Mouse (Mus musculus): ENCODE measurements at regions not wholly inside any gene's neighbourhood (a gene's known extent, or its start where the extent isn't known, plus 50 kb on each side); places are given as distances from the start of the nearest gene placed in this dataset.

DNA sequence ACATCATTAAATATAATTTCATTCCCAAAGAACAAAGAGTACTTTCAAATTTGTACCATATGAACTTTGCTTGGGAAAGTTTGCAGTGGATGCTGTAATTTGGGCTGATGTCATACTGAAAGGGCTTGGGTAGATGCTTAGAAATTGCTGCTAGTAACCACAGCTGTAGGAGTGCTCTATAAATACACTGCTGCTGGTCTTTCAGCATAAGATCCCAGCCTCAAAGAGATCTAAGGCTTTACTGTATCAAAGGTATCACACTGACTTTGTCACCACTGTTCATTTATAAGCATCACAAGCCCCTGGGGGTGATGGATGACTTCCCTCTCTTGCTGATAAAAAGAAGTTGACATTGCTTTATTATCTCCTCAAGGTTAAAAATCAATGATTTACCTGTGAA is 497.2 kb downstream of the Pla2g4a start:
- Histone ChIP-seq H3K9me3 (replicated peaks) (no peaks in the 10 kb centered on the region), H3K4me3 (no peak overlapping the region), H3K36me3 (no peaks in the 10 kb centered on the region), H3K27ac (no peak overlapping the region), H3K9ac (no peak overlapping the region), H3K27me3 (no peaks in the 10 kb centered on the region), H3K4me1 (no peaks in the 10 kb centered on the region), H3K4me2 (replicated peaks) (no peak overlapping the region)
- ATAC-seq (ENCODE audit: low FRiP score) = no peak

DNA sequence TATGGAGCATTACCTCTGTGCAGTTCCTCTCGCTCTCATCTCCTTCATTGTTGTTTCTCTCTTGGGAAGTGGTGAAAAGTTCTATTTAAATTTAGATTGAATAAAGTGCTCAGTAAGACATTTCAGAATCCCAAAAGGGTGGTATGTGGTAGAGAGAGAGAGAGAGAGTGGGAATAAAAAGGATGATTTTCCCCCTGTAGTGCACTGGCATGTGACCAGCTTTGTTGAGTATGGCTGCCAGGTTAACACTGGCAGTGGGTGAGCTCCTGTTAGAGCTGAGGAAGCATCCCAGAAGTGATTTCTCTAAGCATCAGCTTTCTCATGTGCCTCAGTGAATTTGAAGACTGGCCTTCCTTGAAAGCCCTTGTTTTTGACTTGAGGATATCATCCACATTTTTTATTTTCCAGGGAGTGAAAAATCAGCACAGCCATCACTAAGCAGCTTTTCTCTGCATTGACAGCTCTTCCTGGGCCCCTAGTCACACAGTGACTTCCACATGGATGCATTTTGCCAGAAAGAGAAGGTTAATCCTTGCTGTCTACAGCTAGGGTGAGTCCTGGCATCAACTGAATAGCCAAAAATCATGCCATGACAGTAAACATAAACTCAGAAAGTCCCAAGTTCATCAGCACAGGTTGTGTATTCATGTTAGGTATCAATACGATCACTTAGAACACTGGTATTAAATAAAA is 511.1 kb downstream of the Pla2g4a start:
- H3K27me3 ChIP-seq = no peaks in the 10 kb centered on the region
- no peak overlapping the region for H3K4me3 ChIP-seq
- H3K9me3 ChIP-seq (replicated peaks) = no peaks in the 10 kb centered on the region
- H3K27ac ChIP-seq = no peak overlapping the region
- ATAC-seq (ENCODE audit: low FRiP score) = no peak
- WGBS = 90% methylated on average over 2 of the region's 2 CpGs
- no peaks in the 10 kb centered on the region for H3K4me1 ChIP-seq
- no peak overlapping the region for H3K9ac ChIP-seq
- no peaks in the 10 kb centered on the region for H3K36me3 ChIP-seq
- no peak overlapping the region for H3K4me2 ChIP-seq (replicated peaks)

- WGBS = 84% methylated on average over 5 of the region's 5 CpGs
These were observed 512.6 kb downstream of the Pla2g4a start for GRCm38 (mm10) chr1:149448516-149448915.

DNA sequence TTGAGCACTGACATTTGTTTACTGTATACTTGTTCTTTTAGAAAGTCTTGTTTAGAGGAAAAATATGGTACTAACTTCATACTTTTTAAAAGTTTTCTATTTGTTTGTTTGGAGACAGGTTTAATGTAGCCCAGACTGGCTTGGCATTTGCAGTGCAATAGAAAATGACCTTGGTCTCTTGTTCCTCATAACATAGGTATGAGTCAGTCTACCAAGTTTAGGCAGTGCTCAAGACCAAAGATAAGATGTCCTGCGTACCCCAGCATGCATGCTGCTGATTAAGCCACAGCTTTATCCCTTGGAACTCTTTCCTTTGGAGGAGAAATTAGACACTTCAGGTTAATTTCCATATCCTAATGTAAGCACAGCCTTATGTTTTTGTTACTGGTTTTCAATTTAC is 550.1 kb downstream of the Pla2g4a start:
- no peak for ATAC-seq (ENCODE audit: low FRiP score)
- Histone ChIP-seq H3K4me3 (no peak overlapping the region), H3K27ac (no peak overlapping the region), H3K36me3 (no peaks in the 10 kb centered on the region), H3K27me3 (no peaks in the 10 kb centered on the region), H3K4me2 (replicated peaks) (no peak overlapping the region), H3K4me1 (no peaks in the 10 kb centered on the region), H3K9me3 (replicated peaks) (no peaks in the 10 kb centered on the region), H3K9ac (no peak overlapping the region)
- 84% methylated on average over 1 of the region's 1 CpGs for WGBS

More at GRCm38 (mm10) chr1:149448516-149448915, 512.6 kb downstream of the Pla2g4a start:
- no peak overlapping the region for H3K4me3 ChIP-seq
- no peak overlapping the region for H3K27ac ChIP-seq
- no peak overlapping the region for H3K4me2 ChIP-seq (replicated peaks)
- H3K9ac ChIP-seq = no peak overlapping the region
- no peaks in the 10 kb centered on the region for H3K4me1 ChIP-seq
- H3K36me3 ChIP-seq = no peaks in the 10 kb centered on the region
- H3K27me3 ChIP-seq = no peaks in the 10 kb centered on the region
- H3K9me3 ChIP-seq (replicated peaks) = no peaks in the 10 kb centered on the region
- no peak for ATAC-seq (ENCODE audit: low FRiP score)

DNA sequence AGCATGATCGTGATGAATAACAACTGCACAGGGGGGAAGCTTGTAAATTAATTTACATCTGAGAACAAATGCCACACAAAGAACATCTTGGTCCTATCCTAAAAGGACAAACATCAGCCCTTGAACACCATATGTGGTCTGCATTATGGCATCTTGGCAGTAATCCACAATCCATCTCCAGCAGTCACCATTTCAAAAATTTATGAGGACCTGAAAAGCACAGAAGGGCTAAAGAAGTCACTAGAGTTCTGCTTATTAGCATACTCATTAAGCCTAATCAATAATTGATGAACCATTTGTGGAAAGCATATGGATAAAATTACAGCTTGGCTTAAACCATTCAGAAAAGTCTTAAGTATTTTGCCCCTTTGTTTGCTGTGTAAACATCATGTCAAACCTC is 555.7 kb downstream of the Pla2g4a start:
- peak; percentile 79 for ATAC-seq (ENCODE audit: low FRiP score)
- Histone ChIP-seq H3K27ac (no peak overlapping the region), H3K9ac (no peak overlapping the region), H3K9me3 (replicated peaks) (no peaks in the 10 kb centered on the region), H3K4me3 (no peak overlapping the region), H3K27me3 (no peaks in the 10 kb centered on the region), H3K4me2 (replicated peaks) (no peak overlapping the region), H3K36me3 (no peaks in the 10 kb centered on the region), H3K4me1 (no peaks in the 10 kb centered on the region)
- WGBS = 40% methylated on average over 1 of the region's 1 CpGs

DNA sequence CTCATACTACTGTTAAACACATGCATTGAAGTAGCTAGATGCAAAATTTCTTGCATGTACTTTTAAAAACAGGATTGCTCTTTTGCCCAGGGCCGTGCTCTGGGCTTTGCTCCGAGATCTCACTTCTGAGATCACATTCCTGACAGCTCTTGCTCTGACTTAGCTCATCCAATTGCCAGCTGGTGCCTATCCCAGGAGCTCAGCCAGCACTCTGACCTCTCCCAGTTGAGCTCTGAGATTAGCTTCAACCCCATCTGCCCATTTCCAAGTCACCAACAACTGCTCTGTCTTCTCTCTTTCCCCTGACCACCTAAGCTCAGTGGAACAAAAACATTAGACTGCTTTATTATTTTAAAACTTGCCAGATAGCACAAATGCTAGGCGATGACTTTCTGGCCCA is 572.4 kb downstream of the Pla2g4a start:
- no peaks in the 10 kb centered on the region for H3K27me3 ChIP-seq
- H3K4me2 ChIP-seq (replicated peaks) = no peak overlapping the region
- no peak for ATAC-seq (ENCODE audit: low FRiP score)
- 76% methylated on average over 3 of the region's 3 CpGs for WGBS
- no peaks in the 10 kb centered on the region for H3K4me1 ChIP-seq
- no peaks in the 10 kb centered on the region for H3K36me3 ChIP-seq
- H3K27ac ChIP-seq = no peak overlapping the region
- H3K4me3 ChIP-seq = no peak overlapping the region
- H3K9me3 ChIP-seq (replicated peaks) = no peaks in the 10 kb centered on the region
- no peak overlapping the region for H3K9ac ChIP-seq

- Histone ChIP-seq H3K9me3 (replicated peaks) (no peaks in the 10 kb centered on the region), H3K36me3 (no peaks in the 10 kb centered on the region), H3K4me1 (no peaks in the 10 kb centered on the region), H3K4me3 (no peak overlapping the region), H3K27ac (no peak overlapping the region), H3K9ac (no peak overlapping the region), H3K27me3 (no peaks in the 10 kb centered on the region), H3K4me2 (replicated peaks) (no peak overlapping the region)
- no peak for ATAC-seq (ENCODE audit: low FRiP score)
These were observed 609.7 kb downstream of the Pla2g4a start for GRCm38 (mm10) chr1:149351338-149351907.

- ATAC-seq (ENCODE audit: low FRiP score) = no peak
- H3K4me2 ChIP-seq (replicated peaks) = no peak overlapping the region
- WGBS = 94% methylated on average over 1 of the region's 1 CpGs
- no peaks in the 10 kb centered on the region for H3K4me1 ChIP-seq
- H3K4me3 ChIP-seq = no peak overlapping the region
- no peaks in the 10 kb centered on the region for H3K36me3 ChIP-seq
- H3K27me3 ChIP-seq = no peaks in the 10 kb centered on the region
- no peak overlapping the region for H3K27ac ChIP-seq
- H3K9me3 ChIP-seq (replicated peaks) = no peaks in the 10 kb centered on the region
- H3K9ac ChIP-seq = no peak overlapping the region
These were observed 613.7 kb downstream of the Pla2g4a start for GRCm38 (mm10) chr1:149347359-149347758.

DNA sequence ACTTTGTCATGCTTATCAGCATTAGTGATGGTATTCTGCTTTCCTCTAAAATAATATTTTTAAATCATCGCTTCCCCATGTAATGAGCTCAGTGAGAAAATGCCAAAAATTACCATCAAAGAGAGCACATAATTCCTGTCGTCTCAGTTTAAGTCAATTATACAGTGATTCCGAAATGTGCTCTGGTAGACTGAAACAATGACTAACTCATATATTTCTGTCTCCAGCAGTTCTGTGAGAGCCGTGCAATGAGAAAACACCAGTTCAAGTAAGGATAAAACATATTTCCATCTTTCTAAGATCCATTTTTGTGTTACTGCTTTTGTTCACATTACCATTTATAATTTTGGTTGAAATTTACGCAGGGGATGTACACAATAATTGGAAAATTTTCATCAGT is 622.9 kb downstream of the Pla2g4a start:
- Histone ChIP-seq H3K4me1 (no peaks in the 10 kb centered on the region), H3K4me2 (replicated peaks) (no peak overlapping the region), H3K4me3 (no peak overlapping the region), H3K9me3 (replicated peaks) (no peaks in the 10 kb centered on the region), H3K27ac (no peak overlapping the region), H3K36me3 (no peaks in the 10 kb centered on the region), H3K27me3 (no peaks in the 10 kb centered on the region), H3K9ac (no peak overlapping the region)
- no peak for ATAC-seq (ENCODE audit: low FRiP score)
- 88% methylated on average over 5 of the region's 5 CpGs for WGBS

- Histone ChIP-seq H3K36me3 (no peaks in the 10 kb centered on the region), H3K27me3 (no peaks in the 10 kb centered on the region), H3K4me1 (no peaks in the 10 kb centered on the region), H3K9ac (no peak overlapping the region), H3K4me2 (replicated peaks) (no peak overlapping the region), H3K4me3 (no peak overlapping the region), H3K9me3 (replicated peaks) (no peaks in the 10 kb centered on the region), H3K27ac (no peak overlapping the region)
- 40% methylated on average over 3 of the region's 3 CpGs for WGBS
- no peak for ATAC-seq (ENCODE audit: low FRiP score)
These were observed 628.9 kb downstream of the Pla2g4a start for GRCm38 (mm10) chr1:149332239-149332638.

- 82% methylated on average over 3 of the region's 3 CpGs for whole genome bisulfite sequencing
- Histone ChIP-seq H3K4me1 (no peaks in the 10 kb centered on the region), H3K4me3 (no peak overlapping the region), H3K27me3 (no peaks in the 10 kb centered on the region), H3K27ac (no peak overlapping the region), H3K9ac (no peak overlapping the region), H3K4me2 (replicated peaks) (no peak overlapping the region), H3K9me3 (replicated peaks) (no peaks in the 10 kb centered on the region), H3K36me3 (no peaks in the 10 kb centered on the region)
- ATAC-seq (ENCODE audit: low FRiP score) = no peak
These were observed 633.9 kb downstream of the Pla2g4a start for GRCm38 (mm10) chr1:149327171-149327570.

DNA sequence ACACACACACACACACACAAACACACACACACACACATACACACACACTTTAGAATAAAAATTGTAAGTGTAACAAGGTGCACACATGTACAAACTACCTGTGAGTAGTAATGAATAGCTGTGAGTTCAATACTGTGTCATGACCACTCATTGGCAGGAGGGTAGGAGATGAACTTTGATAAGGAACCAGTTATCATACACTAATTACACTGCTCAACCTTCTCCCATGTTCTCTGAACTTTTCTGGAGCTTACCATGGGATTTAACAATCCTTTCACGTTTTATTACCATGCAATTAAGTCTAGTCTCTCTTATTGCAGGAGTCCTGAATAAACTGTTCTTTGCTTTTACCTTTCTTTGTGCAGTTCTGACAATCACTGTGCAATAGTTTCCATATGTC is 638.0 kb downstream of the Pla2g4a start:
- no peaks in the 10 kb centered on the region for H3K36me3 ChIP-seq
- no peak overlapping the region for H3K4me3 ChIP-seq
- no peak overlapping the region for H3K4me2 ChIP-seq (replicated peaks)
- no peak for ATAC-seq (ENCODE audit: low FRiP score)
- H3K27me3 ChIP-seq = no peaks in the 10 kb centered on the region
- 67% methylated on average over 1 of the region's 1 CpGs for WGBS
- no peaks in the 10 kb centered on the region for H3K9me3 ChIP-seq (replicated peaks)
- H3K9ac ChIP-seq = no peak overlapping the region
- H3K4me1 ChIP-seq = no peaks in the 10 kb centered on the region
- H3K27ac ChIP-seq = no peak overlapping the region

DNA sequence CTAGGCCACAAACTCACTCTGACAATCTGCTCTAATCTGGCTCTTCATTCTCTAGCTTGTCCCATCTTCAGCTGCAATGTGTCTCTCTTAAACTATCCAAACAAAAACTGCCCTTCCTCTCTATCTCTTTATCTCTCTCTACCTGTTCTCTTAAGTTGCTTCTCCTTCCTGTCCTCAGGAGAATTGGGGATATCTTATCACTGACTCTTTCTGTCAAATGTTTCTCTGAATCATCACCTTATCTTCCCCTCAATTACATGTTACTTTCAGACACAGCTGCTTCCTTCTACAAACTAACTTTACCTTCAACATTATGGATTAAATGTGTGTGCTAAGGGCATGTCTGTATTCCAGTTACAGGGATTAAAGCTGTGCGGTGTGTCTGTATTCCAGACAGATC is 671.4 kb downstream of the Pla2g4a start:
- Histone ChIP-seq H3K36me3 (no peaks in the 10 kb centered on the region), H3K9me3 (replicated peaks) (no peaks in the 10 kb centered on the region), H3K4me1 (no peaks in the 10 kb centered on the region), H3K4me3 (no peak overlapping the region), H3K27me3 (no peaks in the 10 kb centered on the region), H3K4me2 (replicated peaks) (no peak overlapping the region), H3K9ac (no peak overlapping the region), H3K27ac (no peak overlapping the region)
- ATAC-seq (ENCODE audit: low FRiP score) = no peak
- WGBS = 92% methylated on average over 1 of the region's 1 CpGs

Data from hindbrain, embryonic 12.5 days (tissue).